Mouse (Mus musculus): ENCODE measurements at regions not wholly inside any gene's neighbourhood (a gene's known extent, or its start where the extent isn't known, plus 50 kb on each side); places are given as distances from the start of the nearest gene placed in this dataset.

DNA sequence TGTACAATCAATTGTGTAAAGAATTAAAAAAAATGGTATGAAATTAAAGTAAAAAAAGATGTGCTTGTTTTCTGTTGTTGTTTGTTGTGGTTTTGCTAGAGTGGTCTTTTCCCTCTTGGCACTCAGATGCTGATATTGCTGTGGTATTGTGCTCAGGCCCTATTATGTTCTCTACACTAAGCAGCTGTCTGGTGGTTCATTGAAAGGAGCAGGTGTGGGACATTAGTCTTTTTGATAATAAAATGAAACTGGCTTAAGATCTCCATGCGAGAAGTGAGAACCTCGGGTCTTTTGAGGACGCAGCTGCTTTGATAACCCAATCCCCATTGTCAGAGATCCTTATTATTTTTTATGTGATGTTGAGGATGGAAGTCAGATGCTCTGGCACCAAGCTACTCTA lies 155.4 kb upstream of the 4930583I09Rik start:
- Histone ChIP-seq H3K36me3 (ENCODE audit: control insufficient read depth, insufficient read depth, low read length) (no peaks in the 10 kb centered on the region), H3K9me3 (ENCODE audit: control insufficient read depth, low read depth, low read length) (no peaks in the 10 kb centered on the region), H3K4me2 (replicated peaks; ENCODE audit: low read depth, low read length) (no peak overlapping the region), H3K9ac (replicated peaks; ENCODE audit: low read depth, low read length) (no peak overlapping the region), H3K27ac (ENCODE audit: low read length) (no peak overlapping the region), H3K4me3 (ENCODE audit: low read depth, low read length) (no peak overlapping the region), H3K27me3 (ENCODE audit: control insufficient read depth, insufficient read depth, low read length) (no peaks in the 10 kb centered on the region), H3K4me1 (ENCODE audit: control insufficient read depth, insufficient read depth, low read length) (no peaks in the 10 kb centered on the region)
- no peak for ATAC-seq (ENCODE audit: insufficient number of reproducible peaks, insufficient read depth, low FRiP score, low read depth)
- 79% methylated on average over 3 of the region's 3 CpGs for WGBS

DNA sequence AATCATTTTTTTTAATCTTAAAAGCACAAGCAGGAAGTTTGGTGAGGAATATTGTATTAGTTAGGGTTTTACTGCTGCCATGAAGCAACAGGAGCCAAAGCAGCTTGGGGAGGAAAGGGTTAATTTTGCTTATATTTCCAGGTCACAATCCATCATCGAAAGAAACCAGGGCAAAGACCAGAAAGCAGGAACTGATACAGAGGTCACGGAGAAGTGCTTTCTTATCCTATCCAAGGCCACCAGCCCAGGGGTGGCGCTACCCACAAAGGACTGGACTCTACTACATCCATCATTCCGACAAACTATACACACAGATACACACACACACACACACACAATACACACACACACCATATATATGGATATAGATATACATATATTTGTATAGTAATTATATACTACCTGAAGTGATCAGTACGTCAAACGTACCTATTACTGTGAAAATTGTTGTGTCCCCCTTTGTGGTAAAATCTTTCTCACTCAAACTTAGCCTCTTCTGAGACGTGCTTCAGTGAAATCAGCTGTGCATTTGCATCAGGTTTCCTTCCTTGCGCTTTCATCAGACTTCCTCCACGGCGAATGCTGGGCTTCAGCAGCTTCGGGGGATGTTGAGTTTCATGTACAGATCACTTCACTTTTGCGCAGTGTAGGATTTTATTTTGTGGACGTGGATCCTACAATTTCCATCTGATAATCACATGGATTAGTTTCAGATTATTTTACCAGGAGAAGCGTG lies 148.6 kb upstream of the 4930583I09Rik start:
- no peak for ATAC-seq (ENCODE audit: insufficient number of reproducible peaks, insufficient read depth, low FRiP score, low read depth)
- Histone ChIP-seq H3K4me1 (ENCODE audit: control insufficient read depth, insufficient read depth, low read length) (no peaks in the 10 kb centered on the region), H3K9me3 (ENCODE audit: control insufficient read depth, low read depth, low read length) (no peaks in the 10 kb centered on the region), H3K27me3 (ENCODE audit: control insufficient read depth, insufficient read depth, low read length) (no peaks in the 10 kb centered on the region), H3K4me2 (replicated peaks; ENCODE audit: low read depth, low read length) (no peak overlapping the region), H3K27ac (ENCODE audit: low read length) (no peak overlapping the region), H3K36me3 (ENCODE audit: control insufficient read depth, insufficient read depth, low read length) (no peaks in the 10 kb centered on the region), H3K9ac (replicated peaks; ENCODE audit: low read depth, low read length) (no peak overlapping the region), H3K4me3 (ENCODE audit: low read depth, low read length) (no peak overlapping the region)
- 49% methylated on average over 14 of the region's 14 CpGs for WGBS

DNA sequence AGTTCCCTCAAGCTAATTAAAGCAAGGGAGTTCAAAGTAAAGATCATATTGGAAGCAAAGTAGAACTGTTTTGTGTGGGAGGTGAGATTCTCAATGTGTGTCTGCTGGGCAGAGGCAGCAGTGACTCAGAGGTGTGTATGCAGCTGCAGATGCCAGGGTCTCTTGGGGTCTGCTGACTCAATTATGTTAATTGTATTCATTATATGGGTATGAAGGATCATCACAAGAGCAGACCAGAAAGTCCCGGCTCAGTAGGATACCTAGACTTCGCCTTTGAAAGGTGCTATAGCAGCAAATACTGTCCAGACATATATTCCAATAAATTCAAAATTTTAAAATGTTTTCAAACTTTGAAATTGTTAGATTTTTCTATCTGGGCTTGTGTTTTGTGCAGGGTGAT lies 147.6 kb upstream of the 4930583I09Rik start:
- H3K9me3 ChIP-seq (ENCODE audit: control insufficient read depth, low read depth, low read length) = no peaks in the 10 kb centered on the region
- H3K4me2 ChIP-seq (replicated peaks; ENCODE audit: low read depth, low read length) = no peak overlapping the region
- H3K4me3 ChIP-seq (ENCODE audit: low read depth, low read length) = no peak overlapping the region
- WGBS = 81% methylated on average over 2 of the region's 2 CpGs
- H3K36me3 ChIP-seq (ENCODE audit: control insufficient read depth, insufficient read depth, low read length) = no peaks in the 10 kb centered on the region
- H3K27me3 ChIP-seq (ENCODE audit: control insufficient read depth, insufficient read depth, low read length) = no peaks in the 10 kb centered on the region
- H3K9ac ChIP-seq (replicated peaks; ENCODE audit: low read depth, low read length) = no peak overlapping the region
- no peak for ATAC-seq (ENCODE audit: insufficient number of reproducible peaks, insufficient read depth, low FRiP score, low read depth)
- no peaks in the 10 kb centered on the region for H3K4me1 ChIP-seq (ENCODE audit: control insufficient read depth, insufficient read depth, low read length)
- H3K27ac ChIP-seq (ENCODE audit: low read length) = no peak overlapping the region

DNA sequence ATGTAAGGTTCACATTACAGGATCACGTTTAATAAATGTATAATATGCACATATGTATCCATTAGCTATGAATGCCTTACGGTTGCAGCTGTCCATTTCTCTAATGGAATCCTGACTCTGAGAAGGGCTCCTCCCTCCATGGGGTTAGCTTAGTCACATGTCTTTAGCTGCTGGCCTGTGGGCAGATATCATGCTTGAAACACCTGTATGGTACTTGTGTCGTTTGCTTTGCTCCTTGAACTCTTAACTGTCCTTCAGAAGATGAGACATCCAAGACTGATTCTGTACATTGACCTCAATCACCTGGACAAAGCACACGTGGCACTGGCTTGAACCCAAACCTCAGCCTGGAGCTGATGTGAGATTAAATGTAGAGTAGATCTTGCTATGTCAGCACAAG lies 128.3 kb upstream of the 4930583I09Rik start:
- H3K9me3 ChIP-seq (ENCODE audit: control insufficient read depth, low read depth, low read length) = no peaks in the 10 kb centered on the region
- no peak overlapping the region for H3K9ac ChIP-seq (replicated peaks; ENCODE audit: low read depth, low read length)
- no peaks in the 10 kb centered on the region for H3K36me3 ChIP-seq (ENCODE audit: control insufficient read depth, insufficient read depth, low read length)
- ATAC-seq (ENCODE audit: insufficient number of reproducible peaks, insufficient read depth, low FRiP score, low read depth) = no peak
- no peak overlapping the region for H3K4me2 ChIP-seq (replicated peaks; ENCODE audit: low read depth, low read length)
- H3K4me3 ChIP-seq (ENCODE audit: low read depth, low read length) = no peak overlapping the region
- H3K27me3 ChIP-seq (ENCODE audit: control insufficient read depth, insufficient read depth, low read length) = no peaks in the 10 kb centered on the region
- WGBS = 72% methylated on average over 4 of the region's 4 CpGs
- H3K4me1 ChIP-seq (ENCODE audit: control insufficient read depth, insufficient read depth, low read length) = no peaks in the 10 kb centered on the region
- no peak overlapping the region for H3K27ac ChIP-seq (ENCODE audit: low read length)

DNA sequence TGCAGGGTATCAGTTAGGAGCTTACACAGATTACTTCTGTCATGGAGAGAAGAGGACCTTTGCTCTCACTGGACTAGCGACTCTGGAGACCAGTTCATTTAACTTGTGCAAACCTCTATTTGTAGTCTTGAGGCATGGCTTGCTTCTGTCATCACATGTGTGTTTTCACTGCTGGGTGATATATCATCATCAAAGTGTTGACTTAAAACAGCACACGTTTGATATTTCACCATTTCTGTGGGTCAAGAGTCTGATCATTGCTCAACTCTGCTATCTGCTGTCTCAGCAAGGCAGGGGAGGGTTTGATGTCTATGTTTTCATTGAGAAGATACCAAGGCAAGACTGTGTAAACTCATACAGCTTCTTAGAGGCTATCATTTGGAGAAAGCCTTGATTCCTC lies 126.0 kb upstream of the 4930583I09Rik start:
- no peak for ATAC-seq (ENCODE audit: insufficient number of reproducible peaks, insufficient read depth, low FRiP score, low read depth)

DNA sequence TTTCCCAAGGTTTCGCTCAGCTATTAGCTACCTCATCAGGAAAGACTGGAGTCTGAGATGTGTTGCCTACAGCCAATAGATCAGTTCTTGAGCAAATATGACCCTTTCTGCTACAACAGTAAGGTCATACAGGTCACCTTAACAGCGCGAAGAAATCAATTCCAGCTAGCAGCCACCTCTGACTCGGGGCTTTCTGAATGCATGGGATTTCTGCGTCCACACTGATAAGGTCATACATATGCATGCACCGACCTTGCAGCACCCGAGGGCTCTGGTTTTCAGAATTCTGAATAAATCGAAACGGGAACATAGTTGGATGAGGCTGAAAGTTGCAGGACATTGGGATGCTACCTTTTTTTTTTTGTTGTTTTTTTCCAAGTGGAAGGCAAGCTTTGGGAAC lies 121.6 kb upstream of the 4930583I09Rik start:
- no peak overlapping the region for H3K4me2 ChIP-seq (replicated peaks; ENCODE audit: low read depth, low read length)
- H3K4me3 ChIP-seq (ENCODE audit: low read depth, low read length) = no peak overlapping the region
- H3K27ac ChIP-seq (ENCODE audit: low read length) = no peak overlapping the region
- H3K27me3 ChIP-seq (ENCODE audit: control insufficient read depth, insufficient read depth, low read length) = no peaks in the 10 kb centered on the region
- H3K36me3 ChIP-seq (ENCODE audit: control insufficient read depth, insufficient read depth, low read length) = no peaks in the 10 kb centered on the region
- H3K9ac ChIP-seq (replicated peaks; ENCODE audit: low read depth, low read length) = no peak overlapping the region
- 59% methylated on average over 9 of the region's 9 CpGs for WGBS
- no peak for ATAC-seq (ENCODE audit: insufficient number of reproducible peaks, insufficient read depth, low FRiP score, low read depth)
- H3K4me1 ChIP-seq (ENCODE audit: control insufficient read depth, insufficient read depth, low read length) = no peaks in the 10 kb centered on the region
- no peaks in the 10 kb centered on the region for H3K9me3 ChIP-seq (ENCODE audit: control insufficient read depth, low read depth, low read length)

More for the DNA sequence above, 126.0 kb upstream of the 4930583I09Rik start:
- H3K4me1 ChIP-seq (ENCODE audit: control insufficient read depth, insufficient read depth, low read length) = no peaks in the 10 kb centered on the region
- no peak overlapping the region for H3K27ac ChIP-seq (ENCODE audit: low read length)
- no peak overlapping the region for H3K4me2 ChIP-seq (replicated peaks; ENCODE audit: low read depth, low read length)
- H3K36me3 ChIP-seq (ENCODE audit: control insufficient read depth, insufficient read depth, low read length) = no peaks in the 10 kb centered on the region
- whole genome bisulfite sequencing = 44% methylated on average over 2 of the region's 2 CpGs
- H3K4me3 ChIP-seq (ENCODE audit: low read depth, low read length) = no peak overlapping the region
- H3K9me3 ChIP-seq (ENCODE audit: control insufficient read depth, low read depth, low read length) = no peaks in the 10 kb centered on the region
- H3K27me3 ChIP-seq (ENCODE audit: control insufficient read depth, insufficient read depth, low read length) = no peaks in the 10 kb centered on the region
- no peak overlapping the region for H3K9ac ChIP-seq (replicated peaks; ENCODE audit: low read depth, low read length)

DNA sequence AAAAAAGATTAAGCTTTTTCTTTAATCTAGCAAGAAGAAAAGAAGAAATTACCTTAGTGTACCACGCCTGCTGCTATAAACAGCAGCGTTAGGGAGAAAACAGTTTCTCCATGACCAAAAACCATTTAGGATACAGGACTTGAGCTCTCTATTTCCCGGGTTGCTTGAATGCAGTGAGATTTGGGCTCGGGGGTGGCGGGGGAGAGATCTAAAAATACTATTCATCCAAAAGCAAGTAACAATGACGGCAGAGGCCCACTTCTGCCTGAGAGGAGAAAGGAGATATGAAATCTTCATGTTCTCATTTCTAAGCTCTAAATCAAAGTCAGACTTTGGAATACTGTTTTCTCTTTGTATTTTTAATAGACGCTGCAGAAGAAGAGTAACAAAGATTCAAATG lies 120.6 kb upstream of the 4930583I09Rik start:
- H3K9me3 ChIP-seq (ENCODE audit: control insufficient read depth, low read depth, low read length) = no peaks in the 10 kb centered on the region
- no peaks in the 10 kb centered on the region for H3K4me1 ChIP-seq (ENCODE audit: control insufficient read depth, insufficient read depth, low read length)
- H3K9ac ChIP-seq (replicated peaks; ENCODE audit: low read depth, low read length) = no peak overlapping the region
- ATAC-seq (ENCODE audit: insufficient number of reproducible peaks, insufficient read depth, low FRiP score, low read depth) = no peak
- H3K4me2 ChIP-seq (replicated peaks; ENCODE audit: low read depth, low read length) = no peak overlapping the region
- no peak overlapping the region for H3K27ac ChIP-seq (ENCODE audit: low read length)
- no peaks in the 10 kb centered on the region for H3K27me3 ChIP-seq (ENCODE audit: control insufficient read depth, insufficient read depth, low read length)
- 77% methylated on average over 7 of the region's 7 CpGs for WGBS
- no peak overlapping the region for H3K4me3 ChIP-seq (ENCODE audit: low read depth, low read length)
- H3K36me3 ChIP-seq (ENCODE audit: control insufficient read depth, insufficient read depth, low read length) = no peaks in the 10 kb centered on the region

DNA sequence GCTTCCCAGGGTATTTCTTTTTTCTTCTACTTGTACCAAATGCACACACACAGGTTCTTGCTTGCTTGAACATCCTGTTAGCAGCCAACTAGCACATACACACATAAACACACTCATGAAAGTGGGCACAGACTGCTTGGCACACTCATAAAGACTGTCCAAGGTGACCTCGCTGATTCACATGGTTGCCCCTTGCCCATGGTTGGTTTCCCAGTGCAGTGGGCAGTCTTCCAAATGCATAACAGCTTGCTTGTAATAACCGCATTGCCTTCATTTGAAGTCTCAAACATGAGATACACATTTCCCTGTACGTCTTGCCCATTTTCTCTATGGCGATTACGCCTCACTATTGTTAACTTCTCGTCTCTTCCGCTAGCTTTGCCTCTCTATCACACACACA lies 117.4 kb upstream of the 4930583I09Rik start:
- ATAC-seq (ENCODE audit: insufficient number of reproducible peaks, insufficient read depth, low FRiP score, low read depth) = no peak
- Histone ChIP-seq H3K4me1 (ENCODE audit: control insufficient read depth, insufficient read depth, low read length) (no peaks in the 10 kb centered on the region), H3K9ac (replicated peaks; ENCODE audit: low read depth, low read length) (no peak overlapping the region), H3K36me3 (ENCODE audit: control insufficient read depth, insufficient read depth, low read length) (no peaks in the 10 kb centered on the region), H3K9me3 (ENCODE audit: control insufficient read depth, low read depth, low read length) (no peaks in the 10 kb centered on the region), H3K27me3 (ENCODE audit: control insufficient read depth, insufficient read depth, low read length) (no peaks in the 10 kb centered on the region), H3K4me2 (replicated peaks; ENCODE audit: low read depth, low read length) (no peak overlapping the region), H3K4me3 (ENCODE audit: low read depth, low read length) (no peak overlapping the region), H3K27ac (ENCODE audit: low read length) (no peak overlapping the region)
- 92% methylated on average over 7 of the region's 7 CpGs for WGBS

DNA sequence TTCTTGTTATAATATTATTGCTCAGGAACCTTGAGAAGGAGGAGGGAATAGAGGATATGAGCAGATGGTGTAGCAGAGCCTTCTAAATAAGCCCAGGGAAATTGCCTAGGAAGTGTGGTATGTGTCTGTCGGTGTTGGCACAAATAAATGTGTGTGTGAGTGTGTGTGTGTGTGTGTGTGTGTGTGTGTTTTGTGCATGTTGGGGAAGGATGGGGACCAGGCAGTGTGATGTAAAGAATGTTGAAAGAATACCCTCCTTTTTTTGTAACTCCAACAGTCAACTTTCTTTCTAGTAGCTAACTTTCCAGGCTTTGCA lies 115.7 kb upstream of the 4930583I09Rik start:
- WGBS = 57% methylated on average over 1 of the region's 1 CpGs
- Histone ChIP-seq H3K27me3 (ENCODE audit: control insufficient read depth, insufficient read depth, low read length) (no peaks in the 10 kb centered on the region), H3K4me2 (replicated peaks; ENCODE audit: low read depth, low read length) (no peak overlapping the region), H3K4me1 (ENCODE audit: control insufficient read depth, insufficient read depth, low read length) (no peaks in the 10 kb centered on the region), H3K9me3 (ENCODE audit: control insufficient read depth, low read depth, low read length) (no peaks in the 10 kb centered on the region), H3K27ac (ENCODE audit: low read length) (no peak overlapping the region), H3K36me3 (ENCODE audit: control insufficient read depth, insufficient read depth, low read length) (no peaks in the 10 kb centered on the region), H3K4me3 (ENCODE audit: low read depth, low read length) (no peak overlapping the region), H3K9ac (replicated peaks; ENCODE audit: low read depth, low read length) (no peak overlapping the region)
- no peak for ATAC-seq (ENCODE audit: insufficient number of reproducible peaks, insufficient read depth, low FRiP score, low read depth)
